Mouse (Mus musculus): ENCODE data around the gene Pole4. TPM values are rescaled to one million over a fixed set of nuclear protein-coding genes. Genes with fewer than 3 reads are reported as not detected.

Pole4 gene
- polyA plus RNA-seq, 1 experiment, result 7.2 TPM

GRCm38 (mm10) chr6:82737634-82738540 lies 32.7 kb upstream of the Pole4 start:
- no peak for TF ChIP-seq CTCF (IDR thresholded peaks at IDR 0.05; ENCODE audit: extremely low read depth, insufficient read length, insufficient replicate concordance, low read depth, low read length)
- H3K27me3 ChIP-seq (ENCODE audit: control insufficient read depth, insufficient read depth, low read length), result no peaks in the 10 kb centered on the region
- peaks cover 5% of the 10 kb centered on the region; the same call in 1 of the 2 replicates for H3K4me1 ChIP-seq (ENCODE audit: control insufficient read depth, insufficient read depth, insufficient read length, low read length)
- H3K4me3 ChIP-seq (ENCODE audit: low read depth, low read length), result no peak overlapping the region
- H3K36me3 ChIP-seq (ENCODE audit: control insufficient read depth, insufficient read depth, low read length), result peaks cover 51% of the 10 kb centered on the region
- H3K27ac ChIP-seq (ENCODE audit: insufficient read depth, low read depth, low read length), result no peak overlapping the region
- WGBS, result 93% methylated on average over 27 of the region's 27 CpGs

- Histone ChIP-seq H3K4me1 (ENCODE audit: control insufficient read depth, insufficient read depth, insufficient read length, low read length) (peaks cover 5% of the 10 kb centered on the region; the same call in 1 of the 2 replicates), H3K27me3 (ENCODE audit: control insufficient read depth, insufficient read depth, low read length) (no peaks in the 10 kb centered on the region), H3K4me3 (ENCODE audit: low read depth, low read length) (no peak overlapping the region), H3K27ac (ENCODE audit: insufficient read depth, low read depth, low read length) (no peak overlapping the region), H3K36me3 (ENCODE audit: control insufficient read depth, insufficient read depth, low read length) (peaks cover 50% of the 10 kb centered on the region)
- no peak for TF ChIP-seq POLR2A (IDR thresholded peaks at IDR 0.05; ENCODE audit: low read depth, low read length)
- no peak for TF ChIP-seq CTCF (IDR thresholded peaks at IDR 0.05; ENCODE audit: extremely low read depth, insufficient read length, insufficient replicate concordance, low read depth, low read length)
- 88% methylated on average over 25 of the region's 25 CpGs for WGBS
Measured at GRCm38 (mm10) chr6:82736626-82737600, 31.7 kb upstream of the Pole4 start.

DNA sequence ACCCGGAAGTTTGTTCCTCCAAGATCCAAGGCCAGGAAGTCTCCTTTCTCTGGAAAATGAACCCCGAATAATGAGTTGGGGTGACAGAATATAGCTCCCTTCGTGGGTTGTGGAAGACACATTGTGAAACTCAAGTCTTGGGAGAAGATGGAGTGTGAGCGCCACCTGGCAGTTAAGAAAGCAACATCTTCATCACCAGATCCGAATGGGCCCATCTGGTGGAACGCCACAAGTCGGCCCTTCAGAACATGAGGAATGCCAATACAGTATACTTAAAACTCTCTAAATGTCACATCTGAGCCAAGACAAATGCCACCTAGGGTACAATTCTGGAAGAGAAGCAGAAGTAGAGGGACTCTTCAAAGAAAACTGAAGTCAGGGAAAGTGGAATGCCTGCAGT lies 30.2 kb upstream of the Pole4 start:
- no peak for TF ChIP-seq CTCF (IDR thresholded peaks at IDR 0.05; ENCODE audit: extremely low read depth, insufficient read length, insufficient replicate concordance, low read depth, low read length)
- WGBS, result 77% methylated on average over 7 of the region's 7 CpGs
- Histone ChIP-seq H3K27me3 (ENCODE audit: control insufficient read depth, insufficient read depth, low read length) (no peaks in the 10 kb centered on the region), H3K4me1 (ENCODE audit: control insufficient read depth, insufficient read depth, insufficient read length, low read length) (no peaks in the 10 kb centered on the region; the same call in 1 of the 2 replicates), H3K27ac (ENCODE audit: insufficient read depth, low read depth, low read length) (no peak overlapping the region), H3K36me3 (ENCODE audit: control insufficient read depth, insufficient read depth, low read length) (peaks cover 59% of the 10 kb centered on the region), H3K4me3 (ENCODE audit: low read depth, low read length) (no peak overlapping the region)

GRCm38 (mm10) chr6:82728635-82729034 lies 23.5 kb upstream of the Pole4 start:
- H3K4me1 ChIP-seq (ENCODE audit: control insufficient read depth, insufficient read depth, insufficient read length, low read length), result no peaks in the 10 kb centered on the region
- WGBS, result 89% methylated on average over 21 of the region's 21 CpGs
- no peak overlapping the region for H3K4me3 ChIP-seq (ENCODE audit: low read depth, low read length)
- H3K27ac ChIP-seq (ENCODE audit: insufficient read depth, low read depth, low read length), result no peak overlapping the region
- H3K27me3 ChIP-seq (ENCODE audit: control insufficient read depth, insufficient read depth, low read length), result no peaks in the 10 kb centered on the region
- TF ChIP-seq POLR2A (IDR thresholded peaks at IDR 0.05; ENCODE audit: low read depth, low read length) (no peak), CTCF (IDR thresholded peaks at IDR 0.05; ENCODE audit: extremely low read depth, insufficient read length, insufficient replicate concordance, low read depth, low read length) (no peak)
- peaks cover 63% of the 10 kb centered on the region for H3K36me3 ChIP-seq (ENCODE audit: control insufficient read depth, insufficient read depth, low read length)

- TF ChIP-seq POLR2A (IDR thresholded peaks at IDR 0.05; ENCODE audit: low read depth, low read length) (no peak), CTCF (IDR thresholded peaks at IDR 0.05; ENCODE audit: extremely low read depth, insufficient read length, insufficient replicate concordance, low read depth, low read length) (no peak)
- Histone ChIP-seq H3K27ac (ENCODE audit: insufficient read depth, low read depth, low read length) (no peak overlapping the region), H3K4me1 (ENCODE audit: control insufficient read depth, insufficient read depth, insufficient read length, low read length) (no peaks in the 10 kb centered on the region), H3K27me3 (ENCODE audit: control insufficient read depth, insufficient read depth, low read length) (no peaks in the 10 kb centered on the region), H3K36me3 (ENCODE audit: control insufficient read depth, insufficient read depth, low read length) (peaks cover 58% of the 10 kb centered on the region), H3K4me3 (ENCODE audit: low read depth, low read length) (no peak overlapping the region)
- WGBS, result 91% methylated on average over 13 of the region's 13 CpGs
Measured at GRCm38 (mm10) chr6:82727206-82727605, 22.0 kb upstream of the Pole4 start.

DNA sequence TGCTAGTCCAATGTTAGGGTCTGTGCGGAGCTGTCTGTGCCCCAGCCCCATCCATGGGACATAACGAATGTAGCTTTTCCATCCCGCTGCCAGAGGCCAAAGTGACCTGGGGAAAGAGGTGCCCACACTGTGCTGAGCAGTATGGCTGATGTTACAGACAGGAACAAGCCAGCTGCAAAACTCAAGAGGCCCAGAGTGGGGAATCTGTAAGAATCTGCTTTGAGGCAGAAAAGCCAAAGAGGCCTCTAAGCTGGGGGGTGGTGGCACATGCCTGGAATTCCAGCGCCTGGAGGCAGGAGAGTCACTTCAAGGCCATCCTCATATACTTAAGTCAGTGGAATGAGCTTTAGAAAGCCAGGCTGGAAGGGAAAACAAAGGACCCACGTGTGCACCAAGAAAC lies 18.2 kb upstream of the Pole4 start:
- 68% methylated on average over 5 of the region's 5 CpGs for WGBS
- Histone ChIP-seq H3K36me3 (ENCODE audit: control insufficient read depth, insufficient read depth, low read length) (peaks cover 30% of the 10 kb centered on the region), H3K4me3 (ENCODE audit: low read depth, low read length) (no peak overlapping the region), H3K27me3 (ENCODE audit: control insufficient read depth, insufficient read depth, low read length) (no peaks in the 10 kb centered on the region), H3K4me1 (ENCODE audit: control insufficient read depth, insufficient read depth, insufficient read length, low read length) (no peaks in the 10 kb centered on the region), H3K27ac (ENCODE audit: insufficient read depth, low read depth, low read length) (no peak overlapping the region)
- no peak for TF ChIP-seq CTCF (IDR thresholded peaks at IDR 0.05; ENCODE audit: extremely low read depth, insufficient read length, insufficient replicate concordance, low read depth, low read length)
- no peak for TF ChIP-seq POLR2A (IDR thresholded peaks at IDR 0.05; ENCODE audit: low read depth, low read length)

DNA sequence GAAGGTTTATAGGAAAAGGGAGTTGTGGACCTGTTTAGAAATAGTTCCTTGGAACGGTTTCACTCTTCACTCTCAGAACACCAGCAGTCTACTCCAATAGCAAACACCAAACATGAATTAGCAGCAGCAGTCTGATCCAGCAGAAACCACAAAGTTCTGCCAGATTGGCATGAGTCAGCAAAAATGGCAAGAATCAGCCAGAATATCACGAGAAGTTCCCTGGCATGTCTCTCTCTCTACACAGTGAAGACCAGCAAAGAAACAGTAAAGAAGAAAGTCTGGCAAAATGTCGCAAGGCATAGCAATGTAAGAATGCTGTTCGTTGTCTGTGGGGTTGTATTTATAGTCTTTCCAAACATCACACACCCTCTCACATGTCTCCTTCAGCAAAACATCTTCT lies 11.0 kb upstream of the Pole4 start:
- Histone ChIP-seq H3K27me3 (ENCODE audit: control insufficient read depth, insufficient read depth, low read length) (no peaks in the 10 kb centered on the region), H3K4me3 (ENCODE audit: low read depth, low read length) (no peak overlapping the region), H3K36me3 (ENCODE audit: control insufficient read depth, insufficient read depth, low read length) (no peaks in the 10 kb centered on the region), H3K4me1 (ENCODE audit: control insufficient read depth, insufficient read depth, insufficient read length, low read length) (no peaks in the 10 kb centered on the region), H3K27ac (ENCODE audit: insufficient read depth, low read depth, low read length) (no peak overlapping the region)
- WGBS, result 71% methylated on average over 4 of the region's 4 CpGs
- no peak for TF ChIP-seq CTCF (IDR thresholded peaks at IDR 0.05; ENCODE audit: extremely low read depth, insufficient read length, insufficient replicate concordance, low read depth, low read length)

Data from small intestine, adult 2 months (tissue).